Mouse (Mus musculus) spleen, adult 2 months (tissue): ENCODE measurements around the gene Cd3g.

Source experiments
- CTCF ChIP-seq: fragments of 200-500 bp; IDR thresholded peaks from 2 replicates; pipeline ENCODE4 v1.5.1; 2011; ENCODE audit warnings: mild to moderate bottlenecking, inconsistent platforms; ENCODE audit not compliant: insufficient read depth, insufficient read length, insufficient replicate concordance; ENCODE audit errors: extremely low read depth
- POLR2A ChIP-seq: fragments of 200-500 bp; IDR thresholded peaks from 2 replicates; pipeline ENCODE4 v1.6.1; 2011; ENCODE audit warnings: low read depth, low read length, inconsistent platforms

DNA sequence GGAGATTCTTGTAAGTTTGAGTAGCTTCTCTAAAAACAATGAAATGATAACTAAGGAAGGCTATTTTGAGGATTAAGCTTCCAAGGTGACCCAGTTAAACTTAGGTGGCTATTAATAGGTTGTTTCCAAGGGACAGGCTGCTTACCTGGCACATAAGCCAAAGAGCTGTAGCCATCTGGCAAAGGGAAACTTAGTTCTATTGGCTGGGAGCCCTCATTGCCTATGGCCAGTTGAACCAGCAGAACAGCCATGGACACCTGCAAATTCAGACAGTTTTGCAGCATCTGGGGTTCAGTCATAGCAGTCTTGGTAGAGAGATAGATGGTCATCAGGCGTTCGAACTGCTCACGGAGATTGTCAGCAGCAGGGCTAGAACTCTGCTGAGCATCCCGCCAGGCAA, 37.8 kb downstream of the Cd3g start:
- TF ChIP-seq CTCF (no peak), POLR2A (no peak)
